Mouse (Mus musculus): ENCODE results near the gene Rhbg. TPM values are rescaled to one million over a fixed set of nuclear protein-coding genes. Genes with fewer than 3 reads are reported as not detected.

Gene Rhbg
- polyA plus RNA-seq, 1 experiment, result 94.4 TPM

- no peaks in the 10 kb centered on the region for H3K36me3 ChIP-seq (ENCODE audit: control insufficient read depth, insufficient read depth, low read length)
- no peaks in the 10 kb centered on the region for H3K27me3 ChIP-seq (replicated peaks; ENCODE audit: control insufficient read depth, insufficient read depth, low read length)
- H3K4me1 ChIP-seq (ENCODE audit: control insufficient read depth, insufficient read depth, low read length), result no peaks in the 10 kb centered on the region
- H3K27ac ChIP-seq (ENCODE audit: insufficient read depth, low read depth, low read length), result no peak overlapping the region
- TF ChIP-seq CTCF (conservative IDR thresholded peaks at IDR 0.05; ENCODE audit: insufficient read depth, insufficient read length, low read depth, low read length) (no peak), POLR2A (IDR thresholded peaks at IDR 0.05; ENCODE audit: low read depth, low read length) (no peak)
- no peak for DNase-seq
- no peak overlapping the region for H3K4me3 ChIP-seq (ENCODE audit: insufficient read depth, low read depth, low read length)
- WGBS, result 74% methylated on average over 6 of the region's 6 CpGs
These were observed 25.0 kb downstream of the Rhbg start for GRCm38 (mm10) chr3:88229526-88229925.

GRCm38 (mm10) chr3:88228906-88229305 lies 25.6 kb downstream of the Rhbg start:
- Histone ChIP-seq H3K27ac (ENCODE audit: insufficient read depth, low read depth, low read length) (no peak overlapping the region), H3K27me3 (replicated peaks; ENCODE audit: control insufficient read depth, insufficient read depth, low read length) (no peaks in the 10 kb centered on the region), H3K36me3 (ENCODE audit: control insufficient read depth, insufficient read depth, low read length) (no peaks in the 10 kb centered on the region), H3K4me1 (ENCODE audit: control insufficient read depth, insufficient read depth, low read length) (no peaks in the 10 kb centered on the region), H3K4me3 (ENCODE audit: insufficient read depth, low read depth, low read length) (no peak overlapping the region)
- 64% methylated on average over 4 of the region's 4 CpGs for WGBS
- no peak for TF ChIP-seq POLR2A (IDR thresholded peaks at IDR 0.05; ENCODE audit: low read depth, low read length)
- peak; percentile 42 for DNase-seq

- whole genome bisulfite sequencing, result 62% methylated on average over 6 of the region's 6 CpGs
- TF ChIP-seq POLR2A (IDR thresholded peaks at IDR 0.05; ENCODE audit: low read depth, low read length), result no peak
- no peak for TF ChIP-seq CTCF (conservative IDR thresholded peaks at IDR 0.05; ENCODE audit: insufficient read depth, insufficient read length, low read depth, low read length)
These were observed 26.5 kb downstream of the Rhbg start for GRCm38 (mm10) chr3:88227976-88228375.

GRCm38 (mm10) chr3:88227260-88227659 lies 27.2 kb downstream of the Rhbg start:
- H3K4me3 ChIP-seq (ENCODE audit: insufficient read depth, low read depth, low read length), result no peak overlapping the region
- no peak for DNase-seq
- TF ChIP-seq POLR2A (IDR thresholded peaks at IDR 0.05; ENCODE audit: low read depth, low read length) (no peak), CTCF (conservative IDR thresholded peaks at IDR 0.05; ENCODE audit: insufficient read depth, insufficient read length, low read depth, low read length) (no peak)
- H3K36me3 ChIP-seq (ENCODE audit: control insufficient read depth, insufficient read depth, low read length), result no peaks in the 10 kb centered on the region
- WGBS, result 63% methylated on average over 4 of the region's 4 CpGs
- no peaks in the 10 kb centered on the region for H3K4me1 ChIP-seq (ENCODE audit: control insufficient read depth, insufficient read depth, low read length)
- no peaks in the 10 kb centered on the region; the same call in 1 of the 2 replicates for H3K27me3 ChIP-seq (replicated peaks; ENCODE audit: control insufficient read depth, insufficient read depth, low read length)
- no peak overlapping the region for H3K27ac ChIP-seq (ENCODE audit: insufficient read depth, low read depth, low read length)

More at GRCm38 (mm10) chr3:88227976-88228375, 26.5 kb downstream of the Rhbg start:
- no peaks in the 10 kb centered on the region for H3K36me3 ChIP-seq (ENCODE audit: control insufficient read depth, insufficient read depth, low read length)
- H3K27me3 ChIP-seq (replicated peaks; ENCODE audit: control insufficient read depth, insufficient read depth, low read length), result no peaks in the 10 kb centered on the region
- no peak overlapping the region for H3K4me3 ChIP-seq (ENCODE audit: insufficient read depth, low read depth, low read length)
- no peak overlapping the region for H3K27ac ChIP-seq (ENCODE audit: insufficient read depth, low read depth, low read length)
- no peaks in the 10 kb centered on the region for H3K4me1 ChIP-seq (ENCODE audit: control insufficient read depth, insufficient read depth, low read length)
- no peak for DNase-seq

DNA sequence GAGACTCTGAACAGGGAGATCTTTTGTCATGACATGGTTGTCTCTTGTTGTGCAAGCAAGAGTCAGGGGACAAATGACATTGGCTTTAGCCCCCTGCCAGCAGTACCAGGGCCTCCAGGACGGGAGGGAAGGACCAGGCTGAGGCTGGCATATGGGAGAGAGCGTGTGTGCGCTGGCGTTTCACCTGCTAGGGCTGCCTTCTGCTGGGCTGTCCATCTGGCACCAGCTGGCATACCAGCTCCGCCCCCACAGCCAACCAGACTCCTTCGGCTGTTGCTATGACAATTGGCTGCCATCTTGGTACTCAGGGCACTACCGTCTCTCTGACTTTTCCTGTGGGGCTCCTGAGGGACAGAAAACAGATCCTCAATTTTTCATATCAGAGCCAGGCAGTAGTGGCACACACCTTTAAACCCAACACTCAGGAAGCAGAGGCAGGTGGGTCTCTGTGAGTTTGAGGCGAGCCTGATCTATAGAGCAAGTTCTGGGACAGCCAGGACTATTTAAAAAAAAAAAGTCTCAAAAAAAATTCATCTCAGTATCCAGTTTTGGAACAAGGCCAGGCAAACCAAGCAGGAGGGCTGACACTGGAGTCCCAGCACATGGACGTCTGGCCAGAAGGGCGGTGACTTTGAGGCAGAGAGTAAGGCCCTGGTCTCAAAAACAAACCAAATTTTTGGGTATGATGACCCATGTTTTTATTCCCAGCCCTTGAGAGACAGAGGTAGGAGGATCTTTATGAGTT lies 28.2 kb downstream of the Rhbg start:
- no peaks in the 10 kb centered on the region for H3K4me1 ChIP-seq (ENCODE audit: control insufficient read depth, insufficient read depth, low read length)
- no peak overlapping the region for H3K27ac ChIP-seq (ENCODE audit: insufficient read depth, low read depth, low read length)
- no peaks in the 10 kb centered on the region; the same call in 1 of the 2 replicates for H3K27me3 ChIP-seq (replicated peaks; ENCODE audit: control insufficient read depth, insufficient read depth, low read length)
- H3K4me3 ChIP-seq (ENCODE audit: insufficient read depth, low read depth, low read length), result no peak overlapping the region
- no peaks in the 10 kb centered on the region for H3K36me3 ChIP-seq (ENCODE audit: control insufficient read depth, insufficient read depth, low read length)
- TF ChIP-seq CTCF (conservative IDR thresholded peaks at IDR 0.05; ENCODE audit: insufficient read depth, insufficient read length, low read depth, low read length) (no peak), POLR2A (IDR thresholded peaks at IDR 0.05; ENCODE audit: low read depth, low read length) (no peak)
- WGBS, result 84% methylated on average over 10 of the region's 10 CpGs
- no peak for DNase-seq

DNA sequence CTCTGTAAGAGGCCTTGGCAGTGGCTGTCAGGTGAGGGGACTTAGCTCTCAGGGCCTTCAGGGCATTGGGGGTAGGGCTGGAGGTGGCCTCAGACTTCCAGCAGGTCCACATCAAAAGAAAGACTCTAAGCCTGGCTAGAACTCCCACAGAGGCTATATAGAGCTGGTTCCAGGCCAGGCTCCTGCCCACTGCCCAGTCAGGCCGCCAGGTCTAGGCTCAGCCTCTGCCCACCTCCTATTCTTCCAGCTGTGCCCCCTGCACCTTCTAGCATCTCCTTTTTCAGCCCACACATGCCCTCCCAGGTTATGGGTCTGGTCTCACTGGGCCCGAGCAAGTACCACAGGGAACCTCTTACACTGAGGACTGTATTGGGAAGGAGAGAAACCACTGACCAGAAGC lies 29.6 kb downstream of the Rhbg start:
- no peaks in the 10 kb centered on the region for H3K36me3 ChIP-seq (ENCODE audit: control insufficient read depth, insufficient read depth, low read length)
- no peak for DNase-seq
- no peak overlapping the region for H3K27ac ChIP-seq (ENCODE audit: insufficient read depth, low read depth, low read length)
- H3K27me3 ChIP-seq (replicated peaks; ENCODE audit: control insufficient read depth, insufficient read depth, low read length), result no peaks in the 10 kb centered on the region; the same call in 1 of the 2 replicates
- no peak overlapping the region for H3K4me3 ChIP-seq (ENCODE audit: insufficient read depth, low read depth, low read length)
- TF ChIP-seq CTCF (conservative IDR thresholded peaks at IDR 0.05; ENCODE audit: insufficient read depth, insufficient read length, low read depth, low read length), result no peak
- no peak for TF ChIP-seq POLR2A (IDR thresholded peaks at IDR 0.05; ENCODE audit: low read depth, low read length)
- 84% methylated on average over 2 of the region's 2 CpGs for WGBS
- H3K4me1 ChIP-seq (ENCODE audit: control insufficient read depth, insufficient read depth, low read length), result no peaks in the 10 kb centered on the region

DNA sequence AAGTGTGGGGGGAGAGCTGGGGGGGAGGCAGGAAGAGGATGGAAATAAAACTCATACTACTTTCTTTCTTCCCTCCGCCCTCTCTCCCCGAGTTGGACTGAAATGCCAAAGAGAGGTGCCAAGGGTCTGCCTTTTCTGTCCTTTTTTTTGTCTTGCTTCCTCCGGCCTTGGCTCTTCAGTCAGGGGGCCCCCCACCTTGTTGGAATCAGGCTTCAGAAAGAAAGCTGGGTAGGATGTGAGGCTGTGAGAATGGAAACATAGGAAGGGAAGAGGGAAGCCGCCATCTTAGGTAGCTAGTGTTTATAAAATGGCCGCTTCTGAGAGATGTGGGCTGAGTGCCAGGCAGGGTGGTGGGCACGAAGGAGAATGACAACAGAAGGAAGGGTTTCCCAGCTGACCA lies 32.1 kb downstream of the Rhbg start:
- H3K27ac ChIP-seq (ENCODE audit: insufficient read depth, low read depth, low read length), result no peak overlapping the region
- H3K27me3 ChIP-seq (replicated peaks; ENCODE audit: control insufficient read depth, insufficient read depth, low read length), result no peaks in the 10 kb centered on the region; the same call in 1 of the 2 replicates
- DNase-seq, result no peak
- WGBS, result 81% methylated on average over 6 of the region's 6 CpGs
- TF ChIP-seq POLR2A (IDR thresholded peaks at IDR 0.05; ENCODE audit: low read depth, low read length) (no peak), CTCF (conservative IDR thresholded peaks at IDR 0.05; ENCODE audit: insufficient read depth, insufficient read length, low read depth, low read length) (no peak)
- no peak overlapping the region for H3K4me3 ChIP-seq (ENCODE audit: insufficient read depth, low read depth, low read length)
- no peaks in the 10 kb centered on the region for H3K4me1 ChIP-seq (ENCODE audit: control insufficient read depth, insufficient read depth, low read length)
- no peaks in the 10 kb centered on the region for H3K36me3 ChIP-seq (ENCODE audit: control insufficient read depth, insufficient read depth, low read length)
